Mouse (Mus musculus) gonadal fat pad, adult 2 months (tissue): ENCODE data around the gene Mrpl20. TPM values are rescaled to one million over a fixed set of nuclear protein-coding genes. Genes with fewer than 3 reads are reported as not detected.
A peak's percentile ranks its signal among the peaks of the same experiment; 100 is the strongest.
"Not testable (repeated sequence)": the region's sequence is repeated elsewhere in the genome, so short reads cannot be mapped to it uniquely, and the experiment has no call there.

Experiments
- DNase-seq: peaks from one replicate; pipeline ENCODE4 v3.0.0-alpha.2; 2012; ENCODE audit warnings: low read depth
- polyA plus RNA-seq: library from polyadenylated mRNA; depleted of rRNA; stranded (reverse); fragments of >200 nt; gene quantifications from 2 replicates; pipeline ENCODE4 v1.2.3, GENCODE M21; 2012

Mrpl20 gene
- polyA plus RNA-seq, 1 experiment = 101 TPM

- no peak for DNase-seq
These were observed 19.1 kb upstream of the Mrpl20 start for GRCm38 (mm10) chr4:155783486-155784080.

GRCm38 (mm10) chr4:155784081-155784701 lies 18.5 kb upstream of the Mrpl20 start:
- no peak for DNase-seq

- no peak for DNase-seq
These were observed 17.4 kb upstream of the Mrpl20 start for GRCm38 (mm10) chr4:155785246-155785645.

DNA sequence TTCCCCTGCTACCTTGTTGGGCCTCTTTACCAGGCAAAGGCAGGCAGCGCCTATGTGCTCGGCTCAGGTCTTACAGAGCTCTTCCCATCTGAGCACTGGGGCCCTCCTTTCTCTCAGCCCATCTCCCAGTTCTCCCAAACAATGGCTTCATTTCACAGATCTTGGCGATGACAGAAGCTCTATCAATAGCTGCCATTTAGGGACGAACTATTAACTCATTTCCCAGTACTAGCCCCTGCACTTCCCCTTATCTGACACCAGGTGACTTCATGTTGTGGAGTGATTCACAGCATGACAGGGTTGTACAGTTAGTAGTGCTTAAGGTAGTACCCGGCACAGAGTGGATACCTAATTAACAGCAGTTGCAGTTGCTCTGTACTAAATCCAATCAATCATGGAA lies 16.9 kb upstream of the Mrpl20 start, which contains the start of gene Tmem88b:
Tmem88b (minus strand) TSS at position 56 of the 400 bp plus-strand sequence.
- DNase-seq = no peak

DNA sequence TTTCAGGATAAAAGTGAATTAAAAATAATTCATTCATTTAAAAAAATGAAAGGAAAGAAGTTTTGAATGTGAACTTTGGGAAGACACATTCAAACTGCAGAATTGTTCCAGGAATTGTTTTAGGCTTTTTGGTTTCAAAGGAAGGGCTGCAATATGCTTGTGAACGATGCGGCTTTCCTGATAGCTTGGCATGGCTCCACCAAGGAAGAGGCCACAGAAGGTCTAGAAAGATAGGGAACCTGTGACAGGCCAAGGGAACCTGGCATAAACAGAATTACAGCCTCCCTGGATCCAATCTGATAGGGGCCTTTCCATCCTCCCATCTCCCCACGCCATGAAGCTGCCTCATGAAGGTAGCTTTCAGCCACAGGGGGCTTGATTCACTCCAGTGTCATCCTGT lies 14.4 kb upstream of the Mrpl20 start:
- DNase-seq = no peak

- not testable (repeated sequence) for DNase-seq
These were observed 13.8 kb upstream of the Mrpl20 start for GRCm38 (mm10) chr4:155788833-155789232.

- DNase-seq = no peak
These were observed 12.6 kb upstream of the Mrpl20 start, which contains the start of gene Ankrd65 for GRCm38 (mm10) chr4:155790021-155790489. Gene Ankrd65 (plus strand): TSS chr4:155790439.

DNA sequence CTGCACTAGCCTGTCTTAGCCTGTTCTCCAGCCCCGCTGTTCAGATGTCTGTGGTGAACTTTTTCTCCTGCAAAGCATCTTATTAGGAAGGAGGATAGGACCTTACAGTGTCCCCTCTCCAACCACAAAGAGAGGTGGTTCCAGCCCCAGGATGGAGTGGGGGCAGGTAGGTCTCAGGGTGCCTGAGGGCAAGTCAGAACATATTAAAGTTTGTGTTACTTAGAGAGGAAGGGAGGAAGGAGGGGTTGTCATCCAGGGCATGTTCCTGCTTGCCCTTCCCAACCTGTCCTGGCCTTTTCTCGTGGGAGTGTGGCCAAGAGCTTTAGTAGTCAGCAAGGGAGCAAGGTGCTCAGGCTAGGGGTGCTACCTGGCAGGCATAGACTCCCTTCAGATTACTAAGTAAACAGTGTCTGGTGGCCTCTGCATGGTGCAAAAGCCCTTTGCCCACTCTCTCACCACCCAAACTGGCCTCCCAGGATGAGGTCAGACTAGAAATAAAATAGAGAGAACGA lies 12.0 kb upstream of the Mrpl20 start:
- DNase-seq = peak; percentile 66

DNA sequence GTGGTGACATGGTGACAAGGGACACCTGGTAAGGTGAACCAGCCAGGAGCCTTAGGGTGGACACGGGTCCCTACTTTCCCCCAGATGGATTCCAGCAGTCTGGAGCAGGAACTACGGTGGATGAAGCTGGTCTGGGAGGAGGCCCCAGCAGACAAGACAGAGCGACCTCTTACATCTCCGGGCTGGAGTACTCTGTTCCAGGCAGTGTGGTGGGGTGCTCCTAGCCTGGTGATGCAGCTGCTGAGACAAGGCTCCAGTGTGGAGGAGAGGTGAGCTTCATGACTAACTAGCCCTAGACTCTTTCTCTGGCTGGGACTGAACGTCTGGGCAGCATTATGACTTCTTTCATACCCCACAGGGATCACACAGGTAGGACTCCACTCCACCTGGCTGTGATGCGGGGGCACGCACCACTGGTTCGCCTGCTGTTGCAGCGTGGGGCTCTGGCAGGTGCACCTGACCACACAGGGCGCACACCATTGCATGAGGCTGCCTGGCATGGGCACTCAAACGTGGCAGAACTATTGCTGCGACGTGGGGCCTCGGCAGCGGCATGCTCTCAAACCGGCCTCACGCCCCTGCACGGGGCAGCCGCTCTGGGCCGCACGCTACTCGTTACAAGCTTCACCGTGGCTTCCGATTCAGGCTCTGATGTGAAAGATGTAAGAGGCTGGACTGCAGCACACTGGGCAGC lies 11.3 kb upstream of the Mrpl20 start:
- DNase-seq = no peak

DNA sequence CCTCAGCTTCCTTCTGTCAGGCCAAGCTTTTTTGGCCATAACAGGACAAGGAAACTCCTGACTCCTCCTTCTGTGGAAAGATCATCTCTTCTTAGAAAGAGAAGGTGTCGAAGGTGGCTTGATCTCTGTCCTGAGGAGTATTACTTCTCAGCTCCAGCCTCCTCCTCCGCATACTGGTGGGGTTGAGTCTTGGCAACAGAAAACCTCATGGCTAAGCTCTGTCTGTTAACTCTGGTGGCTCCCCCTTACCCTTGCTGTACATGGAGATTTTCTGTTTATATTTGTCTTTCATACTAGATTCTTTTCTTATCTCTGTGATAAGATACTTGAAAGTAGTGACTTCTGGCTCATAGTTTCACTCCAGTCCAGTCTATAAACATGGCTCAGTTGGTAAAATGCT lies 8.9 kb upstream of the Mrpl20 start:
- DNase-seq = no peak

DNA sequence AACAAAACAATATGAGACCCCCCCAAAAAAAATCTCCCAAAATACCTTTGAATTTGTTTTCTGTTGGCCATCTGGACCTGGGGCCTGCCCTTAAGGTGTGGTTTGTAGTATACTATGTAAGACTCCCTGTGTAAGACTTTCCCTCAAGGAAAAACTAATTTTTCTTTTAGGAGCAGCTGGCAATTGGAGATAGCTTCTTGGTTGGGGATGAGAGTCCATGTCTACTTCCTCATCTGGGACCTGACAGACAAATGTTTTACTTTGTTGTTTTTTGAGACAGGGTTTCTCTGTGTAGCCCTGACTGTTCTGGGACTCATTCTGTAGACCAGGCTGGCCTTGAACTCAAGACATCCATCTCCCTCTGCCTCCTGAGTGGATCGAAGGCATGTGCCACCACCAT lies 603 bp upstream of the Mrpl20 start:
- no peak for DNase-seq

- DNase-seq = no peak
These were observed 813 bp downstream of the Mrpl20 start for GRCm38 (mm10) chr4:155803340-155804041.

GRCm38 (mm10) chr4:155807841-155808240 lies 5.2 kb downstream of the Mrpl20 start:
- DNase-seq = no peak

DNA sequence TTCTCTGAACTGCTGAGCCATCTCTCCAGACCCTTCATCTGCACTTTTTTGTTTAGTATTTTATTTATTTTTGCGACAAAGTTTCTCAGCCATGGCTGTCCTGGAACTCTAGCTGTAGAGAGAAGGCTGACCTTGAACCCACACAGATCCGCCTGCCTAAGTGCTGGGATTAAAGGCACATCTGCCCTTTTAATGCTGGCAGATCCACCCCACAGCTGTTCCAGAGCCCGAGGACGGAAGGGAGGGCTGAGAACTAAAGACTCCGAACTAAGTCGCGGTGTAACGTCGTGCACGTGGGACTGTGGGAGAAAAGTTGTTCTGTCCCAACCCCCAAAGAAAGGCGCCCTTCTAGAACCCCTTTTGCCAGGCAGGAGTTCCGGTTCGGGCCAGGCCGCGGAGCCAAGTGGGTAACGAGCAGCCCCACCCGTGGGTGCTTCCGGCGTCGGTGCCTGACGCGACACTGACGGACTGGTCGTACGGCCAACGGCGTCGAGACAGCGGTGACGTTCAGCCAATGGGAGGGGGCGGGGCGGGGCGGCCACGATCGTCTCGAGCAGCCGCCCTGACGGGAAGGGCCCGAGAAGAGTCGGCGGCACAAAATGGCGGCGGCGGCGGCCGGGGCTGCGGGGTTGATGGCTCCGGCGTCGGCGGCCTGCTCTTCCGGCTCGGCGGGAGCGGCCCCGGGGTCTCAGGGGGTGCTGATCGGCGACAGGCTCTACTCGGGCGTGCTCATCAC lies 9.4 kb downstream of the Mrpl20 start, which contains the start of gene Ccnl2:
Ccnl2 (plus strand) TSS at position 561 of the 736 bp plus-strand sequence.
- peak; percentile 49 for DNase-seq

GRCm38 (mm10) chr4:155812665-155813181 lies 10.0 kb downstream of the Mrpl20 start:
- no peak for DNase-seq

- DNase-seq = no peak
These were observed 14.9 kb downstream of the Mrpl20 start for GRCm38 (mm10) chr4:155817533-155817932.

DNA sequence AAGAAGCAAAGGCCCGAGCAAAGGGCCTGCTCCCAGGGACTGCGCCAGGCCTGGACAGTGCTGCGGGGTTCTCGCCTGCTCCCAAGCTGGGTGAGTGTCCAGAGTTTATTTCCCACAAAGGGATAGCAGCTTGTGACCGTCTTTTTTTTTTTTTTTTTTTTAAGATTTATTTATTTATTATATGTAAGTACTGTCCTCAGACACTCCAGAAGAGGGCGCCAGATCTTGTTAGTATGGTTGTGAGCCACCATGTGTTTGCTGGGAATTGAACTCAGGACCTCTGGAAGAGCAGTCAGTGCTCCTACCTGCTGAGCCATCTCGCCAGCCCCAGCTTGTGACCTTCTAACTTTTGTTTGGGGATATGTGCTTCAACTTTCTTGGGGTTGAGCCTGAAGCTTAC lies 18.3 kb downstream of the Mrpl20 start:
- no peak for DNase-seq

DNA sequence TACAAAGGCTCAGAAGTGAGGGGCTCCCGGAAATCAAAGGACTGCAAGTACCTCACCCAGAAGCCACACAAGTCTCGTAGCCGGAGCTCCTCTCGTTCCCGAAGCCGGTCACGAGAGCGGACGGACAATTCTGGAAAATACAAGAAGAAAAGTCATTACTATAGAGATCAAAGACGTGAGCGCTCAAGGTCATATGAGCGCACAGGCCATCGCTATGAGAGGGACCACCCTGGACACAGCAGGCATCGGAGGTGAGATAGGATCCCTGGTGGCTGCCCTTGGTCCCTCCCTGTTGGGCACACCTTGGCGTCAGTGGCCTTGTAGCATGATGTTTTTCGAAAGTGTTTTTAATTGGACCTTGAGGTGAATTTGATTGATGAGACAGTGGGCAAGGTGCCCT lies 20.8 kb downstream of the Mrpl20 start:
- DNase-seq = no peak

GRCm38 (mm10) chr4:155829866-155830265 lies 27.2 kb downstream of the Mrpl20 start:
- DNase-seq = peak; percentile 97

DNA sequence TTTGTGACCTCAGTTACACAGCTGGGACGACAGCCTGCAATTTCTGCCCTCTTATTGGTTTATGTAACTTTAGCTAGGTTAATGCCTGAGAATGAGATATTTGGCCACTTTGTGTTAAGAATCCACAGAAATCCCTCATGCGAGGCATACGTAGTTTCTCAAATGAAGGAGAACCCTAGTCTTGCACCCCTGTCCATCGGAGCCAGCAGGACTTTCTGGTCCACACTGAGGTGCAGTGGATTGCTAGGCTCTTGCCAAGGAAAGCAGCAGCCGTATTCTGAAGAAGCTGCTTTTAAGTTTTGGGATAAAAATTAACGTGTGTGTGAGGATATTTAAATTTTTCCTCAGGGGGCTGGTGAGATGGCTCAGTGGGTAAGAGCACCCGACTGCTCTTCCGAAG lies 27.9 kb downstream of the Mrpl20 start:
- DNase-seq = no peak

GRCm38 (mm10) chr4:155831205-155831766 lies 28.6 kb downstream of the Mrpl20 start, which contains the start of gene Aurkaip1:
Gene Aurkaip1 (plus strand): TSS chr4:155831272.
- DNase-seq = peak; percentile 44
